Mouse (Mus musculus) erythroblast, embryonic 14.5 days (primary cell): ENCODE results near the gene Nfatc3. TPM values are rescaled to one million over a fixed set of nuclear protein-coding genes. Genes with fewer than 3 reads are reported as not detected.

ENCODE experiments used
- H3K27me3 ChIP-seq: 2 replicates; pipeline ENCODE4 v1.6.1; 2012; ENCODE audit warnings: inconsistent platforms; ENCODE audit not compliant: control insufficient read depth
- H3K36me3 ChIP-seq: 2 replicates; pipeline ENCODE4 v1.6.1; 2012; ENCODE audit warnings: mild to moderate bottlenecking, inconsistent platforms; ENCODE audit not compliant: control insufficient read depth
- H3K4me1 ChIP-seq: 2 replicates; pipeline ENCODE4 v1.6.1; 2012; ENCODE audit warnings: inconsistent platforms; ENCODE audit not compliant: control insufficient read depth
- H3K4me3 ChIP-seq: replicated peaks from 2 replicates; pipeline ENCODE3; 2012; ENCODE audit warnings: moderate library complexity, mild to moderate bottlenecking, inconsistent platforms
- H3K9me3 ChIP-seq: 2 replicates; pipeline ENCODE4 v1.6.1; 2012; ENCODE audit warnings: low read length, inconsistent platforms, mixed read lengths; ENCODE audit not compliant: control insufficient read depth
- GATA1 ChIP-seq: IDR thresholded peaks from 2 replicates; pipeline ENCODE4 v1.6.1; 2012; ENCODE audit warnings: low read length, inconsistent platforms, mixed read lengths
- TAL1 ChIP-seq: IDR thresholded peaks from 3 replicates; pipeline ENCODE4 v1.6.1; 2012; ENCODE audit warnings: low read length, inconsistent platforms, mixed read lengths
- polyA plus RNA-seq: library from polyadenylated mRNA; stranded (reverse); fragments of >175 nt; gene quantifications from 2 replicates; pipeline ENCODE4 v1.2.3, GENCODE M21; 2012

Gene Nfatc3
- polyA plus RNA-seq, 1 experiment, result 0.54 TPM

DNA sequence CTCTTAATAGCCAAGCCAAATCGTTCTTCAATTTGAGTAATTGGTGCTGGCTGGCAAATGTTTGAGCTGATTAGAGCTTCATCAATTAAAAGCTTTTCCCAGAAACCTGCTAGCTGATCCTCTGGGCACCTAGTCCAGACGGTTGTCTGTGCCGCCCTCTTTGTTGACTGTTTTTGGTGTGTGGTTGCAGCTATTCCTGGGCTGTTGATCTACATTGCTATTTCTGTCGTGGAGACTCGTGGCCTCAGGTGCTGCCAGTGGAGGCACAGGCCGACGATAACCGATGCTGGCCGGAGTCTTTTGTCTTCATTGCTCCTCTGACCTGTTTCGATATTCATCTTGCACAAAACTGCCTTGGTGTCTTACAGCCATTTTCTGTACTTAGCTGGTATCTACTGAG lies 99.7 kb downstream of the Nfatc3 start:
- no peak overlapping the region for H3K4me3 ChIP-seq
- no peak for TF ChIP-seq TAL1
- TF ChIP-seq GATA1, result no peak
- H3K27me3 ChIP-seq, result no peaks in the 10 kb centered on the region
- H3K4me1 ChIP-seq, result peaks cover 7% of the 10 kb centered on the region
- H3K36me3 ChIP-seq, result peaks cover 21% of the 10 kb centered on the region
- no peaks in the 10 kb centered on the region for H3K9me3 ChIP-seq

DNA sequence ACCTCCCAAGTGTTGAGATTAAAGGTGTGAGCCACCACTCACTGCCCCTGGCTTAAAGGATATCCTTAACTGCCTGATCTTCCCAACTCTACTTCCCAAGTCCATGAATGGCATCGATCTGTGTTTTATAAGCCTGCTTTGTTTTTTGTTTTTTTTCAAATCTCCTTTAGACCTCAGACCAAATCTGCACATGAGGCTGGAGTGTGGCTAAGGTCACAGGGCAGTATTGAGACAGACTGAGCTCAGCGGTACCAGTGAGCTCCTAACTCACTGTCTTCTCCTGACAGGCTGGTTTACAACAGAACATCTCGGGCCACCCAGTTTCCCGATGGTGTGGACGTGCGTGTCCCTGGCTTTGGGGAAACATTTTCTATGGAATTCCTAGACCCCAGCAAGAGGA lies 101.2 kb downstream of the Nfatc3 start:
- H3K9me3 ChIP-seq, result no peaks in the 10 kb centered on the region
- H3K4me1 ChIP-seq, result peaks cover 2% of the 10 kb centered on the region; the same call in 1 of the 2 replicates
- H3K4me3 ChIP-seq, result no peak overlapping the region
- no peaks in the 10 kb centered on the region for H3K27me3 ChIP-seq
- TF ChIP-seq TAL1 (no peak), GATA1 (no peak)
- H3K36me3 ChIP-seq, result peaks cover 24% of the 10 kb centered on the region

DNA sequence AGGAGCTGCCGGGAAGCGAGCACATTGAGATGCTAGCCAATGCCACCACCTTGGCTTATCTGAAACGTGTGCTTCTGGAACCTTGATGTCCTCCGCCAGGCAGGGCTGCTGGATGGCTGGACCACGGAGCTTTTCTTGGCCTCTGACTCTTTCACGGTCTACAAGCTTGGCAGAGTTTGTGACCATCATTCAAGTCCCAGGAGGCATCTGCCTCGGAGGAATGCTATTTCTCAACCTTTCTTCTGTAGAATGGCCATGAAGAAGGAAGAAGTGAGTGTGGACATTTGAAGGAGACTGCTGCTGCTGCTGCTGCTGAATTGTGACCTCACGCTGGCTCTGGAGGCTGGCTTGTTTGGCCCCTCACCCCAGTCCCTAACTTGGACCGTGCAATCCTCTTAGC lies 104.6 kb downstream of the Nfatc3 start:
- H3K4me3 ChIP-seq, result no peak overlapping the region
- H3K9me3 ChIP-seq, result no peaks in the 10 kb centered on the region
- TF ChIP-seq TAL1 (no peak), GATA1 (no peak)
- H3K27me3 ChIP-seq, result peaks cover 17% of the 10 kb centered on the region
- H3K36me3 ChIP-seq, result peaks cover 22% of the 10 kb centered on the region
- H3K4me1 ChIP-seq, result peaks cover 3% of the 10 kb centered on the region

DNA sequence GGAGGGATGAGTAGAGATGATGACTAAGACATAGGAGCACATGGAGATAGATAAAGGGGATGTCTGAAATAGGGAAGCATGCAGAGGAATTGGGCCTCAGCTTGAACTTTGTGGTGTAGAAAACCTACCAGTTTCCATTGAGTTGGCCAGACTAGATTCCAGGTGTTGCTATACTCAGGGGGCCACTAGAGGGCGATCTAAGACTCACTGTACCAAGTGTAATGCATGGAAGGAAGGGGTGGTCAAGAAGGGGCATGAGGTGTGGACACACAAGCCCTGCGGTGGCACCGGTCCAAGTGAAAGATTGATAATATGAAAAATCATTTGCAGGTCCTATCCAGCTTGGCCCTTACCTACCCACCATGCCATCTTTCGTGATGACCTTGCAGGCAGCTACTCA lies 106.8 kb downstream of the Nfatc3 start:
- H3K4me3 ChIP-seq, result no peak overlapping the region
- H3K4me1 ChIP-seq, result peaks cover 22% of the 10 kb centered on the region
- TF ChIP-seq GATA1 (no peak), TAL1 (no peak)
- H3K36me3 ChIP-seq, result peaks cover 22% of the 10 kb centered on the region
- peaks cover 36% of the 10 kb centered on the region for H3K27me3 ChIP-seq
- no peaks in the 10 kb centered on the region for H3K9me3 ChIP-seq

DNA sequence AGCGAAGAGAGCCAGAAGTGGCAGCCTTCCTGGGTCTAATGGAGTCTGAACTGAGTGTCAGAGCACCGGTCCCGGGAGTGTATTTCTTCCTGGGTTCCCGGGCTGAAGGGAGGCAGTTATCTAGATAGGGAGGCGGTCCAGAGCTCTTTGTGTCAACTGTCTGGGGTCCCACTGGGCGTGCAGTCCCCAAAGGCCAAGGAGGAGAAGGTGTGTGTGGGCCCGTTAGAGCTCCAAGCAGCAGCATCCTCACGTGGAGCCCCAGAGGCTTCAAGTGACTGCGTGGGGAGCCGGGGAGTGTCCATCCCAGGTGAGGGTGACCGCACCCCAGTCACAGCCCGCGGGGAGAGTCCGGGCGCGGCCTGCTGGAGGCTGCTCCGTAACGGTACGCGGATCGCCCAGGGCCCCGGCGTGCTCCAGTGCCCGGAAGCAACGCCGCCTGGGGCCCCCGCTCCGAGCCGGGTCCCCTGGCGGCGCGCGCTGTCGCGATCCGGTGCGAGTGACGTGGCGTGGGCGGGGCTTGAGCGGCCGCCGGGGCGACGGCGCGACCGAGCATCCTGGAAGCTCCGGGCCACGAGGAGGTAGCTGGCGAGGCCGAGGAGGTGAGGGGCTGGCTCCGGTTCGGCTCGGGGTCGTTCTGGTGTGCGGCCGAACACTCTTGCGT lies 109.8 kb downstream of the Nfatc3 start, which contains the start of gene Slc7a6:
Slc7a6 (plus strand) TSS at position 502 of the 661 bp plus-strand sequence.
- H3K36me3 ChIP-seq, result peaks cover 3% of the 10 kb centered on the region
- H3K4me1 ChIP-seq, result peaks cover 22% of the 10 kb centered on the region
- TF ChIP-seq TAL1 (no peak), GATA1 (no peak)
- H3K9me3 ChIP-seq, result no peaks in the 10 kb centered on the region
- peaks cover 36% of the 10 kb centered on the region for H3K27me3 ChIP-seq
- H3K4me3 ChIP-seq, result peak within 1 kb of the TSS; percentile 82

DNA sequence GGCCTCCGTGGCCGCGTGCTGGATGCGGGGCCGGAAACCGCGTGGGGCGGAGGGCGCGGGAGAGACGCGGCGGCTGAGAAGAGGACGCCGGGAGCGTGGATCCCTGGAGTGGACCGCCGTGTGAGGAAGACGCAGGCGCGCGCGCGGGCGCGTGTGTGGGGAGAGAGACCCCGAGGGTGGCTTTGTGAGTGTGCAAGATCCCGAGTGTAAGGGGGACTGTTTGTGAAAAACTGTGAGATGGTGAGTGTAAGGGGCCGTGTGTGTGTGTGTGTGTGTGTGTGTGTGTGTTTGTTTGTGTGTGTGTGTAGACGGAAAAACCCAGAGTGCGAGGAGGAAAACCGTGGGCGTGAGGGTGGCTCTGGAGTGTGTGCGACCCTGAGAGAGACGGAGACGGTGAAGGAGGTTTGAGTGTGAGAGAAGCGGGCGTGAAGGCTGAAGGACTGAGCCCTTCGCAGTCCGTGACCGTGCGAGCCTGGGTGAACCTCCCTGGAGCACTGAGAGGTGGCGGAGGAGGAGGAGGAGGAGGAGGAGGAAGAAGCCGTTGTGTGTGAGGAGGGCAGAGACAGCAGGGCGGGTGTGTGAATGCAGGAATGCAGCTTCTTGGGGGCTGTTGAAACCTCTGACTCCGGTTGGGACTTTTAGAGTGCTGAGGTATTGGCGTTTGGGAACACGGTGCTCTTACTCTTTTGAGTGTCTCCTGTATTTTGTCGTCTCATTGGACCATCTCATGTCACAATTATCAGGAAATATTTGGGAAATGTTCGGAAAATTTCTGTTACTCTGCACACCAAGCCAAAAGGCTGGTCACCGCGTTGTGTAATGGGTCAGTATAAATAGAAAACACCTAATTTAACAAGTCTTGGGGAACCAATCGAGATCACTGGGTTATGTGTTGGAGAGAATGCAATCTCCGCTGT lies 110.6 kb downstream of the Nfatc3 start:
- no peaks in the 10 kb centered on the region for H3K36me3 ChIP-seq
- peaks cover 36% of the 10 kb centered on the region for H3K27me3 ChIP-seq
- H3K4me3 ChIP-seq, result peak overlapping the region; percentile 82
- no peaks in the 10 kb centered on the region for H3K9me3 ChIP-seq
- peaks cover 22% of the 10 kb centered on the region for H3K4me1 ChIP-seq
- TF ChIP-seq TAL1 (no peak), GATA1 (no peak)

DNA sequence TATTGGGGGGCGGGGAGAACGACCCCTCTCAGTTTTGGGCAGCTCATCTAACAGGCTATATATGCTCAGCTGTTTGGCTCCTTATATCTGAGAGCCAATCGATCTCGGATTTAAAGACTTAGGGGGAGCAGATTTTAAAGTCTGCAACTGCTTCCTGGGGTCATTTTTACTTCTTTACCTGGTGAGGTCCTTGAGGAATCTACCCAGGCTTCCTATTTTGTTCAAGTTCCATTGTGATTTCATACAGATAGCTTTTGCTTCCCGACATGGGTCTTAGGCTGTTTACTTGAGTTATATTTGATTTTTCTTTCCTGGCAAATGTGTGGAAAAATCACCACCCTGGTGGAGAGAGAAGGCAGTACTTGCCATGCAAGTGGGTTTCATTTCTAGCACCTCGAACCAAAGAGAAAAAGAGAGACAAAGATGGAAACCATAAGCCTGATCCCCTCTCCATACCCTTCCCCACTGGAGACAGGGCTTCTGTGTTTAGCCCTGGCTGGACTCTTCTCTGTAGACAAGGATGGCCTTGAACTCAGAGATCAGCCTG lies 111.4 kb downstream of the Nfatc3 start:
- TF ChIP-seq GATA1 (no peak), TAL1 (no peak)
- H3K4me3 ChIP-seq, result peak overlapping the region; percentile 82
- H3K27me3 ChIP-seq, result peaks cover 36% of the 10 kb centered on the region
- peaks cover 22% of the 10 kb centered on the region for H3K4me1 ChIP-seq
- H3K9me3 ChIP-seq, result no peaks in the 10 kb centered on the region
- H3K36me3 ChIP-seq, result no peaks in the 10 kb centered on the region

DNA sequence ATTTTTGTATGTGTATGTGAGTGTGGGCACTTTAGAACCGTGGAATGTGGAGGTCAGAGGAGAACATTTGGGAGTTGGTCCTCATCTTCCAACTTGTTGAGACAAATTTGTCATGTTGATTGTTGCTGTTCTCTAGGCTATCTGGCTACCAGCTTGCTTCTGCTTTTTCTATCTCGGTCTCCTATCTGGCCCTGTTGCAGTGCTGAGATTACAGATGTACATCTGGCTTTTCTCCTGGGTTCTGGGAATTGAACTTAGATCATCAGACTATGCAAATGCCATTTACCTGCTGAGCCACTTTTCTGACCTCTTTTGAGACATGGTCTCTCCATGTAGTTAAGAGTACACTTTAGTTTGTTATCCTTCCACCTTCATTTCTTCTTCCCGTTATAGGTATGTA lies 114.9 kb downstream of the Nfatc3 start:
- H3K36me3 ChIP-seq, result no peaks in the 10 kb centered on the region
- H3K4me3 ChIP-seq, result no peak overlapping the region
- peaks cover 19% of the 10 kb centered on the region for H3K4me1 ChIP-seq
- no peaks in the 10 kb centered on the region for H3K9me3 ChIP-seq
- no peak for TF ChIP-seq TAL1
- no peak for TF ChIP-seq GATA1
- peaks cover 16% of the 10 kb centered on the region for H3K27me3 ChIP-seq

DNA sequence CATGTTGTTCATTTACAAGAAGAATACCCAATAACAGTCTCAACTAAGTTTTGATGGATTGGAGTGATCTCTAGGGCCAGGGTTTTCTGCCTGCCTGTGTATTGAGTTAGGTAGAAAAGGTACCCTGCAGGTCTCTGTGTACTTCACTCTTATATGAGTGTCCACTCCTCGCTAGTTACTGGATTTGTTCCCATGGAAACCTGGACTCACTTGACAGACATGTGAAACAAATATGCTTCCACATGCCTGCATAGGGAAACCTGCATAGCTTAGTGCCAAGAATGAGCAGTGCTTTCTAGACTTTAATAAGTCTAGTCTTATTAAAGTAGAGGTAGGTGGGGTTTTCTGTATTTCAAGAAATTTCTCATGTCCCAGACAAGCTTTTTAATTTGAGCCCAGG lies 118.3 kb downstream of the Nfatc3 start:
- no peaks in the 10 kb centered on the region for H3K27me3 ChIP-seq
- H3K4me1 ChIP-seq, result peaks cover 3% of the 10 kb centered on the region
- H3K4me3 ChIP-seq, result no peak overlapping the region
- TF ChIP-seq GATA1, result no peak
- no peak for TF ChIP-seq TAL1
- no peaks in the 10 kb centered on the region for H3K36me3 ChIP-seq
- no peaks in the 10 kb centered on the region for H3K9me3 ChIP-seq
